Mouse (Mus musculus): ENCODE data around the gene Mapre3.

Mapre3 gene

GRCm38 (mm10) chr5:30814424-30815119 lies at the start of gene Mapre3:
TSS of gene Mapre3 (plus strand) at chr5:30814641.
- peak; percentile 93 for DNase-seq

- no peak for DNase-seq
These were observed 48.7 kb upstream of the Mapre3 start for GRCm38 (mm10) chr5:30765596-30766370.

- no peak for DNase-seq
These were observed 46.4 kb upstream of the Mapre3 start for GRCm38 (mm10) chr5:30768082-30768481.

GRCm38 (mm10) chr5:30768598-30768997 lies 45.8 kb upstream of the Mapre3 start:
- peak; percentile 10 for DNase-seq

GRCm38 (mm10) chr5:30769075-30769474 lies 45.4 kb upstream of the Mapre3 start:
- DNase-seq = no peak

- DNase-seq = peak; percentile 90
These were observed 39.7 kb upstream of the Mapre3 start for GRCm38 (mm10) chr5:30774601-30775371.

GRCm38 (mm10) chr5:30780699-30781098 lies 33.7 kb upstream of the Mapre3 start:
- no peak for DNase-seq

- DNase-seq = no peak
These were observed 33.3 kb upstream of the Mapre3 start for GRCm38 (mm10) chr5:30781147-30781546.

- DNase-seq = no peak
These were observed 27.1 kb upstream of the Mapre3 start for GRCm38 (mm10) chr5:30787381-30787780.

- no peak for DNase-seq
These were observed 24.4 kb upstream of the Mapre3 start for GRCm38 (mm10) chr5:30790047-30790446.

GRCm38 (mm10) chr5:30796125-30796524 lies 18.3 kb upstream of the Mapre3 start:
- peak; percentile 72 for DNase-seq

- DNase-seq = no peak
These were observed 17.0 kb upstream of the Mapre3 start for GRCm38 (mm10) chr5:30797482-30797881.

- DNase-seq = no peak
These were observed 16.5 kb upstream of the Mapre3 start for GRCm38 (mm10) chr5:30797982-30798381.

- DNase-seq = no peak
These were observed 15.5 kb upstream of the Mapre3 start for GRCm38 (mm10) chr5:30798965-30799364.

- DNase-seq = no peak
These were observed 11.5 kb upstream of the Mapre3 start for GRCm38 (mm10) chr5:30802724-30803467.

- peak; percentile 91 for DNase-seq
These were observed 8.3 kb upstream of the Mapre3 start for GRCm38 (mm10) chr5:30806106-30806505.

GRCm38 (mm10) chr5:30815120-30815465 lies 652 bp downstream of the Mapre3 start:
- DNase-seq = no peak

GRCm38 (mm10) chr5:30816261-30816791 lies 1.9 kb downstream of the Mapre3 start:
- DNase-seq = no peak

GRCm38 (mm10) chr5:30818758-30819309 lies 4.4 kb downstream of the Mapre3 start:
- no peak for DNase-seq

GRCm38 (mm10) chr5:30822689-30823088 lies 8.2 kb downstream of the Mapre3 start:
- DNase-seq = no peak

GRCm38 (mm10) chr5:30823091-30823490 lies 8.7 kb downstream of the Mapre3 start:
- DNase-seq = no peak
